19 mouse cellular contexts compared by ENCODE assay signal in genomic region chr6:16703412-16703746, GRCm38 (mm10).
DNase-seq lines count a peak whose midpoint lies in the region; ATAC-seq and TF ChIP-seq lines count a peak whose summit lies in the region.
"Had no signal": no experiment of that assay in that cellular context is flagged by ENCODE, and none has a peak within 500 bp of the region (broad histone marks: within the 10 kb centered on the region; RNA-seq: fewer than 3 reads in every experiment).

No protein-coding gene starts in this region.

- H3K27ac ChIP-seq in embryonic facial prominence, embryonic 11.5 days (replicated peaks; ENCODE audit: low read depth, low read length) = no peak overlapping the region
- no peak overlapping the region for H3K27ac ChIP-seq in embryonic facial prominence, embryonic 10.5 days (replicated peaks)
- H3K27ac ChIP-seq in embryonic facial prominence, embryonic 15.5 days (replicated peaks) = no peak overlapping the region
- H3K27ac ChIP-seq in limb, embryonic 14.5 days (replicated peaks; ENCODE audit: low read depth, low read length) = no peak overlapping the region
- H3K27ac ChIP-seq: forebrain, embryonic 13.5 days; hindbrain, embryonic 13.5 days; intestine, embryonic 15.5 days had no signal

- no peak overlapping the region for H3K4me3 ChIP-seq in embryonic facial prominence, embryonic 11.5 days (ENCODE audit: low read depth, low read length)
- H3K4me3 ChIP-seq in embryonic facial prominence, embryonic 10.5 days = no peak overlapping the region
- no peak overlapping the region for H3K4me3 ChIP-seq in embryonic facial prominence, embryonic 15.5 days (replicated peaks)
- H3K4me3 ChIP-seq in limb, embryonic 14.5 days (replicated peaks; ENCODE audit: low read length) = no peak overlapping the region
- H3K4me3 ChIP-seq: forebrain, embryonic 10.5 days; forebrain, embryonic 13.5 days; hindbrain, embryonic 13.5 days; intestine, embryonic 15.5 days had no signal

- ATAC-seq in embryonic facial prominence, embryonic 11.5 days (replicated peaks; ENCODE audit: insufficient number of reproducible peaks, low FRiP score, low TSS enrichment, low read depth) = peak; percentile 52; the same call in 1 of the 2 replicates
- ATAC-seq in embryonic facial prominence, embryonic 15.5 days (ENCODE audit: insufficient number of reproducible peaks, low FRiP score, low TSS enrichment, low read depth) = peak; percentile 66
- peak; percentile 64; the same call in 1 of the 2 replicates for ATAC-seq in limb, embryonic 14.5 days (ENCODE audit: low FRiP score, low read depth)
- ATAC-seq: activated CD4-positive, CD25-positive, alpha-beta regulatory T cell, adult 4 months; hindbrain, embryonic 16.5 days; intestine, embryonic 15.5 days had no signal

- H3K27me3 ChIP-seq in embryonic facial prominence, embryonic 11.5 days (ENCODE audit: control insufficient read depth, insufficient read depth, low read length) = no peaks in the 10 kb centered on the region
- H3K27me3 ChIP-seq in embryonic facial prominence, embryonic 10.5 days (replicated peaks; ENCODE audit: low read depth, poor library complexity, severe bottlenecking) = no peaks in the 10 kb centered on the region
- peaks cover 5% of the 10 kb centered on the region for H3K27me3 ChIP-seq in embryonic facial prominence, embryonic 15.5 days
- no peaks in the 10 kb centered on the region for H3K27me3 ChIP-seq in limb, embryonic 14.5 days (ENCODE audit: control insufficient read depth, insufficient read depth, low read length)
- H3K27me3 ChIP-seq: forebrain, embryonic 13.5 days; hindbrain, embryonic 13.5 days; intestine, embryonic 15.5 days had no signal

- no peak overlapping the region for H3K9ac ChIP-seq in embryonic facial prominence, embryonic 11.5 days (replicated peaks; ENCODE audit: low read length)
- H3K9ac ChIP-seq in embryonic facial prominence, embryonic 15.5 days = no peak overlapping the region
- H3K9ac ChIP-seq in limb, embryonic 14.5 days (ENCODE audit: low read depth, low read length, severe bottlenecking) = no peak overlapping the region
- H3K9ac ChIP-seq: forebrain, embryonic 13.5 days; hindbrain, embryonic 13.5 days; intestine, embryonic 15.5 days had no signal

- WGBS in embryonic facial prominence, embryonic 11.5 days = 36% methylated on average over 3 of the region's 3 CpGs
- 57% methylated on average over 3 of the region's 3 CpGs for WGBS in embryonic facial prominence, embryonic 10.5 days
- 36% methylated on average over 3 of the region's 3 CpGs for WGBS in embryonic facial prominence, embryonic 15.5 days
- WGBS in limb, embryonic 14.5 days = 29% methylated on average over 3 of the region's 3 CpGs

- DNase-seq in embryonic facial prominence, embryonic 11.5 days (ENCODE audit: low spot score) = no peak
- no peak for DNase-seq in embryonic facial prominence, embryonic 10.5 days (ENCODE audit: low spot score)
- DNase-seq in limb, embryonic 14.5 days (ENCODE audit: low spot score) = no peak
- DNase-seq in ovary, postnatal 14 days (ENCODE audit: low spot score) = no peak
- no peak for DNase-seq in gastrocnemius, postnatal 10 days
- DNase-seq: adrenal gland, postnatal 25 days; cerebellum, adult 11-12 months; cerebellum, adult 8-10 months; cerebellum, postnatal 36 days; gastrocnemius, postnatal 14 days; heart, adult 11 months had no signal

- no peaks in the 10 kb centered on the region for H3K9me3 ChIP-seq in embryonic facial prominence, embryonic 11.5 days (replicated peaks; ENCODE audit: control insufficient read depth, low read length)
- no peaks in the 10 kb centered on the region for H3K9me3 ChIP-seq in embryonic facial prominence, embryonic 10.5 days
- no peaks in the 10 kb centered on the region for H3K9me3 ChIP-seq in embryonic facial prominence, embryonic 15.5 days (replicated peaks)
- 0 out of 2 replicates have a peak, but pooled peaks cover 3% of the 10 kb centered on the region for H3K9me3 ChIP-seq in limb, embryonic 14.5 days (ENCODE audit: control insufficient read depth, low read length)
- H3K9me3 ChIP-seq: forebrain, embryonic 10.5 days; forebrain, embryonic 13.5 days; hindbrain, embryonic 13.5 days; intestine, embryonic 15.5 days had no signal

- H3K36me3 ChIP-seq in embryonic facial prominence, embryonic 11.5 days (replicated peaks; ENCODE audit: control insufficient read depth, insufficient read depth, low read depth, low read length) = no peaks in the 10 kb centered on the region
- no peaks in the 10 kb centered on the region for H3K36me3 ChIP-seq in embryonic facial prominence, embryonic 10.5 days (replicated peaks)
- no peaks in the 10 kb centered on the region for H3K36me3 ChIP-seq in embryonic facial prominence, embryonic 15.5 days
- no peaks in the 10 kb centered on the region for H3K36me3 ChIP-seq in limb, embryonic 14.5 days (ENCODE audit: control insufficient read depth, insufficient read depth, low read length)
- H3K36me3 ChIP-seq: forebrain, embryonic 10.5 days; hindbrain, embryonic 13.5 days; intestine, embryonic 15.5 days had no signal

- no peaks in the 10 kb centered on the region for H3K4me1 ChIP-seq in embryonic facial prominence, embryonic 11.5 days (ENCODE audit: control insufficient read depth, insufficient read depth, low read length)
- peaks cover 11% of the 10 kb centered on the region; the same call in 1 of the 2 replicates for H3K4me1 ChIP-seq in embryonic facial prominence, embryonic 10.5 days
- H3K4me1 ChIP-seq in embryonic facial prominence, embryonic 15.5 days = peaks cover 6% of the 10 kb centered on the region
- peaks cover 12% of the 10 kb centered on the region for H3K4me1 ChIP-seq in limb, embryonic 14.5 days (ENCODE audit: control insufficient read depth, insufficient read depth, low read length)
- H3K4me1 ChIP-seq: forebrain, embryonic 13.5 days; hindbrain, embryonic 13.5 days; intestine, embryonic 15.5 days had no signal

- TF ChIP-seq POLR2A in limb, embryonic 14.5 days (IDR thresholded peaks at IDR 0.05; ENCODE audit: borderline replicate concordance, extremely low read depth, insufficient read depth, insufficient read length) = no peak

- H3K4me2 ChIP-seq in embryonic facial prominence, embryonic 11.5 days (ENCODE audit: low read depth, low read length) = no peak overlapping the region
- H3K4me2 ChIP-seq in embryonic facial prominence, embryonic 15.5 days (replicated peaks) = no peak overlapping the region
- no peak overlapping the region for H3K4me2 ChIP-seq in limb, embryonic 14.5 days (replicated peaks; ENCODE audit: low read depth, low read length, severe bottlenecking)
- H3K4me2 ChIP-seq: forebrain, embryonic 13.5 days; heart, embryonic 11.5 days; hindbrain, embryonic 13.5 days; intestine, embryonic 15.5 days had no signal
